Mouse (Mus musculus) midbrain, embryonic 11.5 days (tissue): ENCODE results near the gene Aldh1a3. TPM values are rescaled to one million over a fixed set of nuclear protein-coding genes. Genes with fewer than 3 reads are reported as not detected.

Experiments used
- ATAC-seq: fragments of 200-750 bp; cut with Nextera tagmentation; 2 replicates; pipeline ENCODE4 v1.8.0; 2017; ENCODE audit warnings: moderate TSS enrichment, moderate library complexity; ENCODE audit not compliant: low FRiP score
- DNase-seq: peaks from one replicate; pipeline ENCODE4 v3.0.0; 2015; ENCODE audit warnings: low spot score; ENCODE audit errors: missing footprints
- H3K27ac ChIP-seq: fragments of 300-500 bp; sonication (generic); 2 replicates; pipeline ENCODE4 v1.5.1; 2014; ENCODE audit warnings: low read depth, low read length
- H3K27me3 ChIP-seq: fragments of 300-500 bp; sonication (generic); 2 replicates; pipeline ENCODE4 v1.6.1; 2014; ENCODE audit warnings: mild to moderate bottlenecking, low read length, moderate library complexity, mixed read lengths; ENCODE audit not compliant: control insufficient read depth, insufficient read depth
- H3K36me3 ChIP-seq: fragments of 300-500 bp; sonication (generic); 2 replicates; pipeline ENCODE4 v1.6.1; 2014; ENCODE audit warnings: mild to moderate bottlenecking, low read length, moderate library complexity, mixed read lengths; ENCODE audit not compliant: control insufficient read depth, insufficient read depth
- H3K4me1 ChIP-seq: fragments of 300-500 bp; sonication (generic); 2 replicates; pipeline ENCODE4 v1.6.1; 2014; ENCODE audit warnings: low read length; ENCODE audit not compliant: control insufficient read depth, insufficient read depth
- H3K4me2 ChIP-seq: fragments of 300-500 bp; sonication (generic); 2 replicates; pipeline ENCODE4 v1.6.1; 2014; ENCODE audit warnings: mild to moderate bottlenecking, moderate library complexity
- H3K4me3 ChIP-seq: fragments of 300-500 bp; sonication (generic); 2 replicates; pipeline ENCODE4 v1.5.1; 2014; ENCODE audit warnings: low read depth, low read length
- H3K9ac ChIP-seq: fragments of 300-500 bp; sonication (generic); 2 replicates; pipeline ENCODE4 v1.6.1; 2014; ENCODE audit warnings: low read length
- H3K9me3 ChIP-seq: fragments of 300-500 bp; sonication (generic); 2 replicates; pipeline ENCODE4 v1.6.1; 2016; ENCODE audit warnings: low read length; ENCODE audit not compliant: control insufficient read depth
- WGBS: fragments of 180-500 bp; shearing (Covaris S2); extraction: QIAGEN DNeasy Blood & Tissue Kit; methylation state at CpG from one replicate; pipeline ENCODE4 v1.1.7; 2014; 5-methylcytosine and 5-hydroxymethylcytosine counted together
- polyA plus RNA-seq: library from polyadenylated mRNA; unstranded; fragments of >200 nt; fragmentation: Nextera tagmentation; extraction: Ambion mirVana; gene quantifications from 2 replicates; pipeline ENCODE4 v1.2.1, GENCODE M21; 2014

Gene Aldh1a3
- 0.41 and 0.72 TPM in 2 replicates for polyA plus RNA-seq

DNA sequence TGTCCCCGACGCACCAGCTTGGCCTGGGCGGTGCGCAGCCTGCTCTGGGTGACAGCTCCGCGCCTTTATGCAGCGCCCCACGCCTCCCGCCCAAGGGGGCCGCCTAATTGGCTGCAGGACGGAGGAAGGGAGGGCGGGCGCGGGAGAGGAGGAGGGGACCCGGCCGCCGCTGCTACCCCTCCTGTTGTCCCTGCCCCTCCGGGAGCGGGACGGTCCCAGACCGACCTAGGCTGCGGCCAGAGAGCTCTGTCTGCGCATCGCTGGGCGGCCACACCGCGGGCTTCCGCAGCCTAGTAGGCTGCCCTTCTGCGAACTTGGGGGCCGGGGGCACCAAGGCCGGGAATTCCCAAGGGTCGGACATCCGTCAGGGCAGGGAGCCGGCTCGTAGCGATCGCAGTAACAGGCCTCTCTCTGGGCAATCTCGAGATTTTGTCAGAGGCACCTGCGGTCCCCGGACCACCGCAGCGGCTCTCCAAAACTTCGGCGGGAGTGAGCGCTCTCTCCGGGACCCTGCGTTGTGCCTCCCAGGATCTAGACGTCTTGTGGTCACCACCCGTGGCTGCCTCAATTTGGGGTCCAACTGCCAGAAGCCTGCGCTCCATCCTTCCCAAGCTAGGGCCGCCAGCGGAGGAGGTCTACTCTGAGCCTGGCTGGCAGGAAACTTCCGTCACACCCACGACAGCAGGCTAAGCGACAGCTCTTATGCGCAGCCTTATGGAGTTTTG lies at the start of gene Aldh1a3:
Aldh1a3 (minus strand) TSS at position 81 of the 725 bp plus-strand sequence.
- Histone ChIP-seq H3K27ac (no peak within 1 kb of the TSS), H3K4me2 (peak within 1 kb of the TSS; percentile 81), H3K4me1 (peaks cover 11% of the 10 kb centered on the region; the same call in 1 of the 2 replicates), H3K9me3 (no peaks in the 10 kb centered on the region), H3K9ac (peak within 1 kb of the TSS; percentile 45; the same call in 1 of the 2 replicates), H3K27me3 (peaks cover 51% of the 10 kb centered on the region), H3K36me3 (no peaks in the 10 kb centered on the region), H3K4me3 (peak within 1 kb of the TSS; percentile 46)
- under 1% methylated on average over 53 of the region's 56 CpGs for WGBS
- DNase-seq (peak; percentile 96), ATAC-seq (peak; percentile 90)

DNA sequence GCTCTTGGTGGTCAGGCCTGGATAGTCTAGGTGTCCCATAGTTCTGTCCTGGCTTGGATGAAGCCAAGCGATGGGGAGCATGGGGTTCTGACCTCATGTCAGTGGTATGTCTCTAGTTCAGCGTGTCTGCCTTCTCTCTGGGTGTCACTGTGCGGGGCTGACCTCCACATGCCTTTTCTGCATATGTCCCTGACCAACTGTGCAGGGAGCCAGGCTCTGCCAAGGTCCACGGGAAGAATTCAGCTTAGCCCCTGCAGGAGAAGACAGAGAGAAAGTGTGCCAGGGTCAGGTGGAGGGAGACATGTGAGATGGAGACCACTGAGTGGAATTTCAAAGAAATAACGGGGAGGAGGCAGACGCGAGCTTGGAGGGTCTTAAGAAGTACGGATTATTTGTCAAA lies 49.0 kb upstream of the Aldh1a3 start:
- Histone ChIP-seq H3K27me3 (no peaks in the 10 kb centered on the region), H3K9me3 (no peaks in the 10 kb centered on the region), H3K9ac (no peak overlapping the region), H3K4me2 (no peak overlapping the region), H3K4me1 (peaks cover 5% of the 10 kb centered on the region; the same call in 1 of the 2 replicates), H3K27ac (no peak overlapping the region), H3K36me3 (no peaks in the 10 kb centered on the region), H3K4me3 (no peak overlapping the region)
- 38% methylated on average over 8 of the region's 8 CpGs for WGBS
- DNase-seq (no peak), ATAC-seq (no peak)

DNA sequence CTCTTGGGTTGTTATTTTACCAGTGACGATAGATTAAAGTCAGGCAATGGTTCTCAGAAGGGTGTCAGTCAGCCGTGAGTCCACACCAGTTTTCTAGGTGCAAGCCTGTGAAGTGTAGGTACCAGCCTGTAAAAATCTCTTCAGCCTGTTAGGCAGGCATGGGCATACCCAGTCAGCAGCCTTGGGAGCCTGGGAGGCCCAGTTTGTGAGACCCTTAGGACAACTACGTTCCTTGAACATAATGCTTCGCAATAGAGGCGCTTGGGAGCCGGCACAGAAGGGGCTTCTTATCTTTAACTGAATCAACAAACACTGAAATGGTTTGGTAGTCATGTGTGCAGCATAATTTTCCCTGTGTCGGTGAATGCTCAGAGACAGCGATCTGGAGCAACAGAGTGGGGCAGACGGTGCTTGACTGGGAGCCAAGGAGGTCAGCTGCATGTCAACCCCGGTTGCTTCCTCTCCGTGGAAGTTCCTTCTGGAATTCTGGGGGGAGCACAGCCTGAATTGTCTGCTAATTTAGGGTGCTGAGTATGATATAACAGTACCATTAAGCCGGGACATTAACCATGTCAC lies 44.4 kb upstream of the Aldh1a3 start:
- Histone ChIP-seq H3K27me3 (no peaks in the 10 kb centered on the region), H3K9ac (no peak overlapping the region), H3K4me3 (no peak overlapping the region), H3K36me3 (no peaks in the 10 kb centered on the region), H3K9me3 (no peaks in the 10 kb centered on the region), H3K4me1 (no peaks in the 10 kb centered on the region), H3K4me2 (no peak overlapping the region), H3K27ac (no peak overlapping the region)
- WGBS: 79% methylated on average over 12 of the region's 12 CpGs
- ATAC-seq: no peak
- DNase-seq: no peak

DNA sequence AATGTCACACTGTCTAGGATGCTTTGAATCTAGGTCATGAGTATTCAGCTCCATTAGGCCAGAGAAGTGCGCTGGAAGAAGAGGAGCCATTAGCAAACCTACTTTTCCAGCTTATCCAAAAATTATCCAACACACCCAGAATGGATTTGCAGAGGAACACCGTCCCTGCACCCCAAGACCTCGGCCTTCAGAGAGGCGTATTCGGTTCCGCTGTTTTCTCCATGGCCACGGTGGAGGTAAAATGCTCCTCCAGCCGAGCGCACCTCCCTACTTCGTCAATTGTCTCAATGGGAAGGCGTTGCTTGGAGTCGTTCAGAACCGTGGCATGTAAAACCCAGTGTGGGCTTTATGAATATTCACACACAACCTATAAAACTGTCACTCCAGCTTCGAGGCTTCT lies 39.3 kb upstream of the Aldh1a3 start:
- no peaks in the 10 kb centered on the region for H3K36me3 ChIP-seq
- no peak overlapping the region for H3K9ac ChIP-seq
- ATAC-seq (no peak), DNase-seq (no peak)
- H3K9me3 ChIP-seq: no peaks in the 10 kb centered on the region
- H3K27me3 ChIP-seq: no peaks in the 10 kb centered on the region
- no peaks in the 10 kb centered on the region for H3K4me1 ChIP-seq
- H3K4me2 ChIP-seq: no peak overlapping the region
- 94% methylated on average over 14 of the region's 14 CpGs for WGBS
- no peak overlapping the region for H3K4me3 ChIP-seq
- no peak overlapping the region for H3K27ac ChIP-seq

DNA sequence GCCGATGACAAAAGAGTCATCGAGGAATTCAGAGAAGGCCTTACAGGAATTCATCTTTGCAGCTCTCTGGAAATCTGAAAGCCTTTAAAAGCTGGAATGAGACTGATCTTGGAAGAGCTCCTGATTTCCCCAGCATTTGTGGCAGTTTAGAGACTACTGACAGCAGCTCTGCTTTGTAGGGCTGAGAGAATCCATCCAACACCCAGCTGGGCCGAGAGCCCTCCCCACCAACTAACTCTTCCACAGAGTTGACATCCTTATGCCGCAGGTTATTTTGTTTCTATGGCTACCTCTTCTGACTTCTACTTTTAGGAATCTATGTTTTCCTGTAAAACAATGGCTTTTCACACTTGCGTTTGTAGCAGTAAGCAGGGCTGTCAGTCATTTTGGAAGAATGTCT lies 37.9 kb upstream of the Aldh1a3 start:
- Histone ChIP-seq H3K4me1 (no peaks in the 10 kb centered on the region), H3K27ac (no peak overlapping the region), H3K9ac (no peak overlapping the region), H3K4me3 (no peak overlapping the region), H3K9me3 (no peaks in the 10 kb centered on the region), H3K4me2 (no peak overlapping the region), H3K27me3 (no peaks in the 10 kb centered on the region), H3K36me3 (no peaks in the 10 kb centered on the region)
- DNase-seq (no peak), ATAC-seq (no peak)
- WGBS: 79% methylated on average over 5 of the region's 5 CpGs

DNA sequence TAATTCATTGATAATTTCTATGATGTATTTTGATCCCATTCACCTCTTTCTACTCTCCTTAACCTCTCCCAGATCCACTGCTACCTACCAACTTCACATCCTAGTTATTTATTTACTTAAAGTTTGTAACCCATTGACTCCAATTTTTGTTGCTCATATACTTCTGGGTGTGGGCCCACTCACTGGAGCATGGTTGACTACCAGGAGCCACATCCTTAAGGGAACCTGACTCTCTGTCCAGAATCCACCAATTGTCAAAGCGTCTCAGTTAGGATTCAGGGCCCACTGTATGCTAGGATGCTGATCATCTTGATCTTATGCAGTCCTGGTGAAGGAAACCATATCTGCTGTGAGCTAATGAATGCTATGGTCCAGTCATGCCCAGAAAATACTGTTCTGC lies 35.8 kb upstream of the Aldh1a3 start:
- DNase-seq: no peak

DNA sequence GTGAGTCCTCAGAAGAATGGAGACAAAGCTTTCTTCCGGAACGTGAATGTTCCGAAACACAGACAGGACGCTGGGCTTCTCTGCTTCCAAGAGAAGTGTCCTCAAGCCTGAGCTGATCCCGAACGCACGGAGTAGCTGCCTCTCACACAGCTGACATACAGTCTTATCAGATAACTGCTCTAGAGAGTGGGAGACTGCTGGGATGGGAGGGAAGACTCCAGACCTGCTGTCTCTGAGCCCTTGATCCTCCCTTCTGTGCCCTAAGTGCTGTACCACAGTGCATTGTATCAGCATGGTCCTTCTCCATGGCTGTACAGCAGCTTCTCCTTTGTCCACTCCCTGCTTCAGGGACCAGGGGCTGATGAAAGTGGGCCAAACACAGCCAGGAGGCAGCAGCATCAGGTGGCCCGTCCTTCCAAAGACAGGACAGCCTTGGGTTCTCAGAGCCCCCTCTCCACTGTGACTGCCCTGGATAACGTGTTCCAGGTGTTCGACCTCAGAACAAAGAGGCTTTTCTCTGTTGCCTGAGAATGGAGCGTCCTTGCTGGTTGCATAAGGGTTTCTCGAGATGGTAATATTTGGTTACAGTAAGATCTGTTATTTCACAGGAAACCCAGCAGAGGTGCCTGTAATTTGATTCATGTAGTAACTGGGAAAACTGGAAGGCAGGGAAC lies 24.4 kb upstream of the Aldh1a3 start:
- Histone ChIP-seq H3K27ac (no peak overlapping the region), H3K4me3 (no peak overlapping the region), H3K27me3 (no peaks in the 10 kb centered on the region), H3K36me3 (no peaks in the 10 kb centered on the region), H3K9ac (no peak overlapping the region), H3K4me1 (no peaks in the 10 kb centered on the region; the same call in 1 of the 2 replicates), H3K4me2 (no peak overlapping the region), H3K9me3 (no peaks in the 10 kb centered on the region)
- 58% methylated on average over 12 of the region's 12 CpGs for WGBS
- no peak for ATAC-seq
- DNase-seq: peak; percentile 84

More for the DNA sequence above, 35.8 kb upstream of the Aldh1a3 start:
- Histone ChIP-seq H3K4me1 (no peaks in the 10 kb centered on the region), H3K4me2 (no peak overlapping the region), H3K27me3 (no peaks in the 10 kb centered on the region), H3K27ac (no peak overlapping the region), H3K36me3 (no peaks in the 10 kb centered on the region), H3K4me3 (no peak overlapping the region), H3K9me3 (no peaks in the 10 kb centered on the region), H3K9ac (no peak overlapping the region)
- ATAC-seq: no peak
- WGBS: 90% methylated on average over 1 of the region's 1 CpGs

DNA sequence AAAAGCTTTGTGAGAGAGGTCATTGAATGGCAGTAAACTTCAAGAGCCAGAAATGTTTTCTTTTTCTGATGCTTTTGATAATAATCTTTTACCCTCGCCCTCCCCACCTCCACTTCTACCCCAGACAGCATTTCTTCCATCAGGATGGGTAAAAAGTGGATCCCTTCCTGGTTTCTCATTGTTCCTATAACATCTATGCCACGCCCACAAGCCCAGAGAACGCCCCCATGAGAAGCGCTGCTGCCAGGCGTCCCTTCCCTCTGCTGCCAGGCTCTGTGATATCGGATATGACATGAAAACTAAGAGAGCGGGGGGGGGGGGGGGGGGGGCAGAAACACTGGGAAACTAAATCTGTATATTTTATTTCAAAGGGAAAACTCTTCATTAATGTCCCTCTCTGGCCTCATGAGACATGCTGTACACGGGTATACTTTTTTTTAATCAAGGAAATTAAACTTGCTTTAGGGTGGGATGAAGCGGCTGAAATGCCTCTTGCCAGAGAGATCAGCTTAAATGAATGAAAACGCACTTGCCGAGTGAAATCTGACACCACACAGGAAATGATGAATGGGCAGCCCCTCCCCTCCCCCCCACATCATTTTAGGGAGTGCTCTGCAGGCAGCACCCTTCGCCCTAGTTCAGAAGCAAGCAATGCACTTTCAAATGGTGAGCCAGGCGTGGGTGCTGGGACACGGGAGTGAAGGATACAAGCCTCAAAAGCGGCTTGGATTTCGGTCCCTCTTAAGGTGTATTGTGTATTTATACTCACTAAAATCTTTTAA lies 22.8 kb upstream of the Aldh1a3 start:
- peak; percentile 90 for DNase-seq
- ATAC-seq: peak; percentile 87
- Histone ChIP-seq H3K4me1 (peaks cover 2% of the 10 kb centered on the region), H3K9me3 (no peaks in the 10 kb centered on the region), H3K9ac (peak overlapping the region; percentile 40; the same call in 1 of the 2 replicates), H3K27ac (no peak overlapping the region), H3K4me2 (peak overlapping the region; percentile 45), H3K36me3 (no peaks in the 10 kb centered on the region), H3K4me3 (peak overlapping the region; percentile 20), H3K27me3 (no peaks in the 10 kb centered on the region)
- 8% methylated on average over 15 of the region's 16 CpGs for WGBS
